Mouse (Mus musculus): ENCODE results near the gene Gatd1. TPM values are rescaled to one million over a fixed set of nuclear protein-coding genes. Genes with fewer than 3 reads are reported as not detected.
A peak's percentile ranks its signal among the peaks of the same experiment; 100 is the strongest.

Gene Gatd1
- total and polyA plus RNA-seq, 3 experiments: 21.6 to 35.9 TPM; not detected in 1

GRCm38 (mm10) chr7:141363752-141364125, 50.2 kb downstream of the Gatd1 start:
- peak overlapping the region; percentile 17 for H3K9ac ChIP-seq (ENCODE audit: control insufficient read depth, low read depth, low read length, poor library complexity, severe bottlenecking)
- DNase-seq (ENCODE audit: low read depth, low spot score): no peak
- no peak overlapping the region for H3K4me3 ChIP-seq (ENCODE audit: control insufficient read depth in 1 of 2, insufficient read depth in 1 of 2, low read depth in 2 of 2, low read length in 2 of 2)
- no peaks in the 10 kb centered on the region for H3K79me2 ChIP-seq (ENCODE audit: control insufficient read depth, insufficient read depth, low read length, poor library complexity)
- no peak for TF ChIP-seq ELF1 (IDR thresholded peaks at IDR 0.05; ENCODE audit: low read depth, low read length)
- no peak for TF ChIP-seq POLR2AphosphoS5 (IDR thresholded peaks at IDR 0.05; ENCODE audit: borderline replicate concordance, low read depth, low read length)
- peaks cover 0 to 16% of the 10 kb centered on the region in 2 experiments; a peak in 2 of 4 replicates for H3K36me3 ChIP-seq (ENCODE audit: control insufficient read depth in 1 of 2, insufficient read depth in 2 of 2, low read length in 2 of 2)
- H3K9me3 ChIP-seq (replicated peaks; ENCODE audit: insufficient read depth, low read length): no peaks in the 10 kb centered on the region
- no peaks in the 10 kb centered on the region for H3K27me3 ChIP-seq (ENCODE audit: control insufficient read depth in 1 of 2, insufficient read depth in 2 of 2, low read length in 2 of 2)
- peak overlapping the region; percentile 4; the same call in 1 of the 2 replicates for H3K27ac ChIP-seq (ENCODE audit: control insufficient read depth, low read depth, low read length)
- H3K4me1 ChIP-seq (ENCODE audit: control insufficient read depth in 1 of 2, insufficient read depth in 2 of 2, low read length in 2 of 2): peaks cover 11 to 17% of the 10 kb centered on the region in 2 experiments

DNA sequence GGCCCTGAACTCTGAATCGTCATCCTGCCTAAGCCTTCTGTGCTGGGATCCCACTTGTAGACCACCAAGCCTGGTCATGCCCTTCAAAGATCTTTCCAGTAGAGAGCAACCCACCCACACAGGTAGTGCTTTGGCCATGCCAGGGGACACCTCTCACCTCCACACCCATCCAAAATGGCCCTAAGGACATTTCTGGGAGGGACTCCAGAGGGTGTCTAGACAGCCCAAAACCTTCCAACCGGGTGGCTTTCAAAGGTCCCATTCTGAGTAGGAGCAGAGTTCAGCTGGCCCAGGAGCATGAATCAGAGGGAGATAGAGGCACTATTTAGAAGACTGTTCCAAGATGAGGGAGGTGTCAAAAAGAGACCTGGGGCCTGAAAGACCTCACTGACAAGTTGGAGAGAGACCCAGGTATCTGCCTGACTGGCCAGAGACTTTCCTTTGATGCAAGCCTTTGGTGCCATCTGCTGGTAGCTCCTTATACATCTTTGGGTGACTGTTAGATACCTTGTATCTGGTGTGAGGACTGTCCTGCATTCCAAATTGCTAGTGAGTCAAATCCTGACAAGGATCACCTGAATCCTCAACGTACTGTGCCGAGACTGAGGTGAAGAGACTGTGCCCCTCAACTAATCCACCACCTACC, 50.7 kb downstream of the Gatd1 start:
- H3K4me3 ChIP-seq (ENCODE audit: control insufficient read depth in 1 of 2, insufficient read depth in 1 of 2, low read depth in 2 of 2, low read length in 2 of 2): no peak overlapping the region
- H3K9ac ChIP-seq (ENCODE audit: control insufficient read depth, low read depth, low read length, poor library complexity, severe bottlenecking): no peak overlapping the region; the same call in 1 of the 2 replicates
- 0 out of 2 replicates have a peak overlapping the region, but pooled peaks have one; percentile 4 for H3K27ac ChIP-seq (ENCODE audit: control insufficient read depth, low read depth, low read length)
- peaks cover 0 to 16% of the 10 kb centered on the region in 2 experiments; a peak in 2 of 4 replicates for H3K36me3 ChIP-seq (ENCODE audit: control insufficient read depth in 1 of 2, insufficient read depth in 2 of 2, low read length in 2 of 2)
- no peaks in the 10 kb centered on the region for H3K79me2 ChIP-seq (ENCODE audit: control insufficient read depth, insufficient read depth, low read length, poor library complexity)
- no peaks in the 10 kb centered on the region; a peak in 1 of 4 replicates for H3K27me3 ChIP-seq (ENCODE audit: control insufficient read depth in 1 of 2, insufficient read depth in 2 of 2, low read length in 2 of 2)
- DNase-seq (ENCODE audit: low read depth, low spot score): peak; percentile 86
- TF ChIP-seq CTCF (IDR thresholded peaks at IDR 0.05 in 2 of 3, conservative IDR thresholded peaks at IDR 0.05 in 1 of 3; ENCODE audit: control insufficient read depth in 1 of 3, insufficient read depth in 1 of 3, low read depth in 2 of 3, low read length in 3 of 3, poor library complexity in 1 of 3, severe bottlenecking in 1 of 3) (peak; percentile 67 to 90 (median 90)), KAT2A (conservative IDR thresholded peaks at IDR 0.05; ENCODE audit: low read depth, low read length) (no peak), USF1 (IDR thresholded peaks at IDR 0.05; ENCODE audit: low read depth, low read length) (no peak), UBTF (IDR thresholded peaks at IDR 0.05; ENCODE audit: borderline replicate concordance, insufficient read depth, low read depth, low read length) (no peak), BHLHE40 (IDR thresholded peaks at IDR 0.05; ENCODE audit: borderline replicate concordance, low read depth, low read length) (0 out of 2 replicates have a peak, but pooled peaks have one; percentile 30), GABPA (IDR thresholded peaks at IDR 0.05; ENCODE audit: low read depth, low read length) (no peak), ZC3H11A (IDR thresholded peaks at IDR 0.05; ENCODE audit: low read depth, low read length) (peak; percentile 76), GATA1 (IDR thresholded peaks at IDR 0.05; ENCODE audit: low read depth, low read length) (no peak), SIN3A (IDR thresholded peaks at IDR 0.05; ENCODE audit: low read length) (peak; percentile 60; the same call in 1 of the 2 replicates), ELF1 (IDR thresholded peaks at IDR 0.05; ENCODE audit: low read depth, low read length) (no peak), POLR2A (IDR thresholded peaks at IDR 0.05; ENCODE audit: control insufficient read depth in 1 of 2, insufficient read depth in 1 of 2, low read depth in 1 of 2, low read length in 2 of 2, poor library complexity in 1 of 2) (no peak), POLR2AphosphoS2 (IDR thresholded peaks at IDR 0.05; ENCODE audit: low read length) (no peak), TCF12 (IDR thresholded peaks at IDR 0.05; ENCODE audit: low read depth, low read length) (no peak), TAL1 (IDR thresholded peaks at IDR 0.05; ENCODE audit: low read length) (no peak), ZKSCAN1 (IDR thresholded peaks at IDR 0.05; ENCODE audit: low read depth, low read length) (no peak), RCOR1 (IDR thresholded peaks at IDR 0.05; ENCODE audit: low read depth, low read length) (no peak), MEF2A (IDR thresholded peaks at IDR 0.05; ENCODE audit: extremely low read depth, insufficient replicate concordance, low read depth, low read length, poor library complexity, severe bottlenecking) (no peak), EP300 (IDR thresholded peaks at IDR 0.05; ENCODE audit: low read depth in 1 of 2, low read length in 2 of 2) (no peak), MXI1 (IDR thresholded peaks at IDR 0.05; ENCODE audit: low read depth, low read length) (no peak), RAD21 (IDR thresholded peaks at IDR 0.05; ENCODE audit: low read depth, low read length) (peak; percentile 92), SMC3 (IDR thresholded peaks at IDR 0.05; ENCODE audit: low read depth, low read length) (peak; percentile 82), NELFE (IDR thresholded peaks at IDR 0.05; ENCODE audit: low read depth, low read length) (no peak), ZMIZ1 (IDR thresholded peaks at IDR 0.05; ENCODE audit: low read depth, low read length) (no peak), JUND (IDR thresholded peaks at IDR 0.05; ENCODE audit: low read depth, low read length) (no peak; the same call in 1 of the 2 replicates), ZNF384 (IDR thresholded peaks at IDR 0.05; ENCODE audit: low read depth, low read length) (no peak), CHD1 (IDR thresholded peaks at IDR 0.05; ENCODE audit: low read depth, low read length) (no peak), MYC (IDR thresholded peaks at IDR 0.05; ENCODE audit: low read depth, low read length) (0 out of 2 replicates have a peak, but pooled peaks have one; percentile 19), MAFK (IDR thresholded peaks at IDR 0.05; ENCODE audit: borderline replicate concordance, low read depth, low read length) (no peak)
- peaks cover 11 to 17% of the 10 kb centered on the region in 2 experiments for H3K4me1 ChIP-seq (ENCODE audit: control insufficient read depth in 1 of 2, insufficient read depth in 2 of 2, low read length in 2 of 2)
- H3K9me3 ChIP-seq (replicated peaks; ENCODE audit: insufficient read depth, low read length): no peaks in the 10 kb centered on the region
